Mouse (Mus musculus) hindbrain, embryonic 14.5 days (tissue): ENCODE results near the gene Pdzd9. TPM values are rescaled to one million over a fixed set of nuclear protein-coding genes. Genes with fewer than 3 reads are reported as not detected.
A peak's percentile ranks its signal among the peaks of the same experiment; 100 is the strongest.

Experiments
- ATAC-seq: fragments of 200-750 bp; cut with Nextera tagmentation; 2 replicates; pipeline ENCODE4 v1.8.0; 2017; ENCODE audit warnings: moderate number of reproducible peaks, mild to moderate bottlenecking, moderate TSS enrichment, moderate library complexity; ENCODE audit not compliant: low FRiP score
- DNase-seq: peaks from one replicate; pipeline ENCODE4 v3.0.0-alpha.2; 2015; ENCODE audit warnings: low spot score
- H3K27ac ChIP-seq: fragments of 300-500 bp; sonication (generic); 2 replicates; pipeline ENCODE4 v1.5.1; 2014; ENCODE audit warnings: mild to moderate bottlenecking, moderate library complexity
- H3K27me3 ChIP-seq: fragments of 300-500 bp; sonication (generic); 2 replicates; pipeline ENCODE4 v1.6.1; 2014; ENCODE audit warnings: mild to moderate bottlenecking, low read length, mixed read lengths; ENCODE audit not compliant: control insufficient read depth, insufficient read depth
- H3K36me3 ChIP-seq: fragments of 300-500 bp; sonication (generic); replicated peaks from 2 replicates; pipeline ENCODE4 v1.6.1; 2014; ENCODE audit not compliant: control insufficient read depth, insufficient read depth
- H3K4me1 ChIP-seq: fragments of 300-500 bp; sonication (generic); replicated peaks from 2 replicates; pipeline ENCODE4 v1.6.1; 2014; ENCODE audit warnings: antibody characterized with exemption, low read length, mixed read lengths; ENCODE audit not compliant: control insufficient read depth, insufficient read depth
- H3K4me2 ChIP-seq: fragments of 300-500 bp; sonication (generic); replicated peaks from 2 replicates; pipeline ENCODE4 v1.6.1; 2014; ENCODE audit warnings: mild to moderate bottlenecking, moderate library complexity
- H3K4me3 ChIP-seq: fragments of 300-500 bp; sonication (generic); replicated peaks from 2 replicates; pipeline ENCODE4 v1.5.1; 2014; ENCODE audit warnings: mild to moderate bottlenecking, low read length
- H3K9ac ChIP-seq: fragments of 300-500 bp; sonication (generic); 2 replicates; pipeline ENCODE4 v1.6.1; 2014
- H3K9me3 ChIP-seq: fragments of 300-500 bp; sonication (generic); 2 replicates; pipeline ENCODE4 v1.6.1; 2016; ENCODE audit warnings: low read length; ENCODE audit not compliant: control insufficient read depth
- WGBS: fragments of 180-500 bp; shearing (Covaris S2); extraction: QIAGEN DNeasy Blood & Tissue Kit; methylation state at CpG from one replicate; pipeline ENCODE4 v1.1.7; 2014; 5-methylcytosine and 5-hydroxymethylcytosine counted together
- polyA plus RNA-seq: library from polyadenylated mRNA; unstranded; fragments of >200 nt; fragmentation: Nextera tagmentation; extraction: Ambion mirVana; gene quantifications from 2 replicates; pipeline ENCODE4 v1.2.1, GENCODE M21; 2014

Gene Pdzd9
- polyA plus RNA-seq, 1 experiment from 2014 or later: 0.76 TPM

GRCm38 (mm10) chr7:120671271-120671670 lies 1.1 kb upstream of the Pdzd9 start:
- H3K27me3 ChIP-seq: no peaks in the 10 kb centered on the region
- no peaks in the 10 kb centered on the region for H3K9me3 ChIP-seq
- no peak overlapping the region for H3K4me3 ChIP-seq
- 85% methylated on average over 2 of the region's 2 CpGs for WGBS
- no peak overlapping the region for H3K27ac ChIP-seq
- no peak overlapping the region for H3K4me2 ChIP-seq
- peaks cover 3% of the 10 kb centered on the region for H3K4me1 ChIP-seq
- ATAC-seq (no peak), DNase-seq (no peak)
- no peaks in the 10 kb centered on the region for H3K36me3 ChIP-seq
- H3K9ac ChIP-seq: no peak overlapping the region

- no peaks in the 10 kb centered on the region for H3K4me1 ChIP-seq
- 93% methylated on average over 4 of the region's 4 CpGs for WGBS
- H3K9ac ChIP-seq: no peak overlapping the region
- H3K36me3 ChIP-seq: peaks cover 39% of the 10 kb centered on the region
- no peaks in the 10 kb centered on the region for H3K27me3 ChIP-seq
- no peak overlapping the region for H3K4me3 ChIP-seq
- DNase-seq (no peak), ATAC-seq (no peak)
- H3K9me3 ChIP-seq: no peaks in the 10 kb centered on the region
- no peak overlapping the region for H3K4me2 ChIP-seq
- H3K27ac ChIP-seq: no peak overlapping the region
Measured at GRCm38 (mm10) chr7:120662079-120662478, 8.1 kb downstream of the Pdzd9 start.

GRCm38 (mm10) chr7:120647849-120648248 lies 22.3 kb downstream of the Pdzd9 start:
- DNase-seq (no peak), ATAC-seq (no peak)
- H3K27ac ChIP-seq: no peak overlapping the region
- 85% methylated on average over 2 of the region's 2 CpGs for WGBS
- no peaks in the 10 kb centered on the region for H3K9me3 ChIP-seq
- H3K4me1 ChIP-seq: no peaks in the 10 kb centered on the region
- H3K27me3 ChIP-seq: no peaks in the 10 kb centered on the region
- H3K36me3 ChIP-seq: peaks cover 93% of the 10 kb centered on the region
- H3K4me3 ChIP-seq: no peak overlapping the region
- no peak overlapping the region for H3K9ac ChIP-seq
- H3K4me2 ChIP-seq: no peak overlapping the region

- WGBS: 70% methylated on average over 4 of the region's 4 CpGs
- peaks cover 92% of the 10 kb centered on the region for H3K36me3 ChIP-seq
Measured at GRCm38 (mm10) chr7:120643217-120643616, 26.9 kb downstream of the Pdzd9 start.

DNA sequence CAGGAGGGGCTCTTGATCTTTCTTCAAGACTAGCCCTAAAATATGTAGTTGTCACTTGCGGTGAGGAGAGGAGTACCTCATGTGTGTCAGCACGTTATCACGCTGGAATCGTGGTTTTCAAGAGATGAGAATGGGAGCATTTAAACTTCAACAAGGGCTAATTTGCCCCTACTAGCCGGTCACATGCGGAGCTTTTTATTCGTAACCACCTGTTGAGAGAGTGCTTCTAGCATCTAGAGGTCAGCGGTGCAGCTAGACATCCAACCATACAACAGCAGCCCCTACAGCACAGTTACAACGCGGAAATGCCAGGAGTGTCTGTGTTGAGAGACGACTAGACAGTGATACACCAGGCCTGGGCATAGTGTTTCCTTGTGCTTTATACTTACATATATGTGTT lies 34.3 kb downstream of the Pdzd9 start:
- H3K4me2 ChIP-seq: peak overlapping the region; percentile 91
- H3K9ac ChIP-seq: peak overlapping the region; percentile 95
- peak overlapping the region; percentile 95 for H3K4me3 ChIP-seq
- WGBS: under 1% methylated on average over 11 of the region's 11 CpGs
- no peaks in the 10 kb centered on the region for H3K9me3 ChIP-seq
- DNase-seq (no peak), ATAC-seq (no peak)
- no peaks in the 10 kb centered on the region for H3K27me3 ChIP-seq
- H3K27ac ChIP-seq: peak overlapping the region; percentile 93
- peaks cover 18% of the 10 kb centered on the region for H3K4me1 ChIP-seq
- peaks cover 31% of the 10 kb centered on the region for H3K36me3 ChIP-seq

More at GRCm38 (mm10) chr7:120643217-120643616, 26.9 kb downstream of the Pdzd9 start:
- Histone ChIP-seq H3K9me3 (no peaks in the 10 kb centered on the region), H3K27ac (no peak overlapping the region), H3K4me1 (no peaks in the 10 kb centered on the region), H3K4me3 (no peak overlapping the region), H3K27me3 (no peaks in the 10 kb centered on the region), H3K4me2 (no peak overlapping the region), H3K9ac (no peak overlapping the region)
- no peak for DNase-seq
- no peak for ATAC-seq

DNA sequence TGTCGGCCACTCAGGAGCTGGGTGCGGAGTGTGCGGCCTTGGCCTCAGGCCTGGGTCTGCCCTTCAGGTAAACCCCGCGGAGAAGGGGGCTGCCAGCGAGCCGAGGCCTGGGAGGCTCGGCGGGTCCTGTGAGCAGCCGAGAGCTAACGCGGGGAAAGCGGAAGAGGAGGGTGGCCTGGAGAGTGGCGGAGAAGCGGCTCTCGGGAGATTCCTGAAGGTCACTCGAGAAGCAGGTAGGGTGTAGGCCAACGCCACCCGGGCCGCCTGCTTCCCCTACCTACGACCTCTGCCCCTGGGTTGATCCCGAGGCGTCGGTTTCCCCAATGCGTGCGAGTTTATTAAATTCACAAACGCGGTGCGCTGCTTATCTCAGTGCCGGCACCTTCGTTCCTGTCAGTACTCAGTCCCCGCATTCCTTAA lies 34.8 kb downstream of the Pdzd9 start:
- Histone ChIP-seq H3K9me3 (no peaks in the 10 kb centered on the region), H3K4me1 (peaks cover 18% of the 10 kb centered on the region), H3K9ac (peak overlapping the region; percentile 95), H3K4me3 (peak overlapping the region; percentile 95), H3K36me3 (peaks cover 26% of the 10 kb centered on the region), H3K27me3 (no peaks in the 10 kb centered on the region), H3K27ac (peak overlapping the region; percentile 93), H3K4me2 (peak overlapping the region; percentile 91)
- DNase-seq: no peak
- 1% methylated on average over 32 of the region's 32 CpGs for WGBS
- peak; percentile 83 for ATAC-seq

DNA sequence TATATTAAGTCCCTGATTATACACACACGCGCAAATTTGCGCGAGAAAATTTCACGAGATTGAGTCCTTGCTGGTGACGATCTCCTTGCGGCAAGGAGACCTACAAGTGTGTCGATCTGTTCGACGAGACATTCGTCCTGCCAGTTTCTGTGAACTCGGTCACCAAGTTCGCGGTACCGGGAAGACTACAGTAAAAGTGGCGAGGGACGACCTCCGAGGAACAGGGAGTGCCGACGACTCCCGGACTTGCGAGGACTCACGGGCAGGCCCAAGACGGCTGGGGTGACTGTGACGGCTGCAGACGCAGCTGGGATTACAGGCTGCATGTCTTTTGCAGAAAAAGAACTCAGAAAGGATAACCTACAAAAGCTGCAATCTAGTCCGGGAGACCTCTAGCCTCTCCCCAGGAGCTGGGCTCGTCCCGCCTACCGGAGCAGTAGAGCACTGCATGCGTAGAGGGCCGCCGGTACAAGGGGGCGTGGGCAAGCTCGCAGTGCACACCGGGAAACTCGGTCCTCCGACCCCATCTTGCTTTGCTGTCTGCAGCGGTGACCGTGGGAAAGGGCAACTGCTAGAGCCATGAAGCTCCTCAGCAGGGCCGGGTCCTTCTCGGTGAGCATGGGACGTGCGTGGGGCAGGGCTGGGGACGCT lies 35.3 kb downstream of the Pdzd9 start, which contains the start of gene Uqcrc2:
TSS of gene Uqcrc2 (plus strand) at position 466 of the 651 bp plus-strand sequence.
- H3K27me3 ChIP-seq: no peaks in the 10 kb centered on the region
- peak; percentile 91 for DNase-seq
- under 1% methylated on average over 45 of the region's 45 CpGs for WGBS
- peaks cover 18% of the 10 kb centered on the region for H3K4me1 ChIP-seq
- H3K27ac ChIP-seq: peak within 1 kb of the TSS; percentile 93
- H3K9ac ChIP-seq: peak within 1 kb of the TSS; percentile 95
- peak within 1 kb of the TSS; percentile 91 for H3K4me2 ChIP-seq
- H3K36me3 ChIP-seq: peaks cover 21% of the 10 kb centered on the region
- H3K4me3 ChIP-seq: peak within 1 kb of the TSS; percentile 95
- ATAC-seq: peak; percentile 99
- H3K9me3 ChIP-seq: no peaks in the 10 kb centered on the region

DNA sequence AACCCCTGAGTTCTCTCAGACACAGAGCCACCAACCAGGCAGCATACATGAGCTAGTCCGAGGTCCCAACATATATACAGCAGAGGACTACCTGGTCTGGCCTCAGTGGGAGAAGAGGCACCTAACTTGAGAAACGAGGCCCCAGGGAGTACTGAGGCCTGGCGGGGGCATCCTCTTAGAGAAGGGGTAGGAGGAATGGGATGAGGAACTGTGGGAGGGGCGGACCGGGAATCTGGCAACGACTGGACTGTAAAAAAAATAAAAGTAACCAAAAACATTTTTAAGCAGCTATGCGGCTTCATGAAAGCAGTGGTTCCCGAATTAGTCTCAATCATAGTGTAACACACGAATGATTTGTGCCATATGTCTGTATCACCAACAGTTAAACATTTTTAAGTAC lies 35.8 kb downstream of the Pdzd9 start:
- no peaks in the 10 kb centered on the region for H3K27me3 ChIP-seq
- peak overlapping the region; percentile 95 for H3K4me3 ChIP-seq
- peak overlapping the region; percentile 93 for H3K27ac ChIP-seq
- ATAC-seq: no peak
- H3K4me1 ChIP-seq: peaks cover 18% of the 10 kb centered on the region
- peak overlapping the region; percentile 91 for H3K4me2 ChIP-seq
- peak overlapping the region; percentile 95 for H3K9ac ChIP-seq
- WGBS: 7% methylated on average over 9 of the region's 9 CpGs
- peaks cover 16% of the 10 kb centered on the region for H3K36me3 ChIP-seq
- H3K9me3 ChIP-seq: no peaks in the 10 kb centered on the region
- no peak for DNase-seq

- Histone ChIP-seq H3K36me3 (no peaks in the 10 kb centered on the region), H3K4me2 (no peak overlapping the region), H3K9ac (no peak overlapping the region), H3K27me3 (no peaks in the 10 kb centered on the region), H3K27ac (no peak overlapping the region), H3K4me1 (peaks cover 18% of the 10 kb centered on the region), H3K4me3 (no peak overlapping the region), H3K9me3 (no peaks in the 10 kb centered on the region)
- ATAC-seq (no peak), DNase-seq (peak; percentile 31)
- WGBS: 67% methylated on average over 1 of the region's 1 CpGs
Measured at GRCm38 (mm10) chr7:120632518-120632917, 37.6 kb downstream of the Pdzd9 start.
